Mouse (Mus musculus): ENCODE measurements around the gene Sh3pxd2a.

DNA sequence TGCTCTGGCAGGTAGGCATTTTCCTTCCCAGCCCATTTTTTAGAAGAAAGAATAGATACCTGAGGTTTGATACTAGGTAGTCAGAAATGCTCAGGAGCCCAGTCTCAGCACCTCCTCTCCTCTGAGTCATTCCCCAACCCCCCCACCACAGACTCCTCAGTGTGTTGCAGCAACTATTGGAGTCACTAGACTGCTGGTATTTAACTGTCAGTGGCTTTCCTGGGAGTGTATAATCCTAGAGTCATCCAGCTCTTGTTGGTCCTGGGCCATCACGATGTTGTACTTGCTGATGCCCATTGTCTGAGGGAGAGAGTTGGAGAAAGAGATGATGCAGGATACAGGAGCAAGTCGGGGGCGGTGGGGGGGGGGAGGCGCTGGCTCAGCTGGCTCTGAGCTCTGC, 243.2 kb downstream of the Sh3pxd2a start:
- TF ChIP-seq CTCF (IDR thresholded peaks at IDR 0.05; ENCODE audit: low read depth), result no peak
- TF ChIP-seq EP300 (IDR thresholded peaks at IDR 0.05; ENCODE audit: low read depth), result no peak

Data from heart, postnatal 0 days (tissue).